Mouse (Mus musculus): ENCODE measurements at regions not wholly inside any gene's neighbourhood (a gene's known extent, or its start where the extent isn't known, plus 50 kb on each side); places are given as distances from the start of the nearest gene placed in this dataset.

GRCm38 (mm10) chr10:16601225-16601595 lies 1121.8 kb upstream of the Cited2 start:
- Histone ChIP-seq H3K27me3 (ENCODE audit: low read depth, poor library complexity, severe bottlenecking) (no peaks in the 10 kb centered on the region), H3K4me3 (no peak overlapping the region), H3K4me1 (no peaks in the 10 kb centered on the region), H3K27ac (replicated peaks) (no peak overlapping the region), H3K9me3 (replicated peaks) (no peaks in the 10 kb centered on the region), H3K36me3 (no peaks in the 10 kb centered on the region)
- DNase-seq (ENCODE audit: low spot score) = no peak
- WGBS = 72% methylated on average over 1 of the region's 1 CpGs

- Histone ChIP-seq H3K36me3 (no peaks in the 10 kb centered on the region), H3K4me3 (no peak overlapping the region), H3K9me3 (replicated peaks) (no peaks in the 10 kb centered on the region), H3K27me3 (ENCODE audit: low read depth, poor library complexity, severe bottlenecking) (no peaks in the 10 kb centered on the region), H3K27ac (replicated peaks) (no peak overlapping the region), H3K4me1 (no peaks in the 10 kb centered on the region)
- WGBS = 94% methylated on average over 3 of the region's 3 CpGs
- DNase-seq (ENCODE audit: low spot score) = no peak
These were observed 1114.7 kb upstream of the Cited2 start for GRCm38 (mm10) chr10:16608339-16608738.

DNA sequence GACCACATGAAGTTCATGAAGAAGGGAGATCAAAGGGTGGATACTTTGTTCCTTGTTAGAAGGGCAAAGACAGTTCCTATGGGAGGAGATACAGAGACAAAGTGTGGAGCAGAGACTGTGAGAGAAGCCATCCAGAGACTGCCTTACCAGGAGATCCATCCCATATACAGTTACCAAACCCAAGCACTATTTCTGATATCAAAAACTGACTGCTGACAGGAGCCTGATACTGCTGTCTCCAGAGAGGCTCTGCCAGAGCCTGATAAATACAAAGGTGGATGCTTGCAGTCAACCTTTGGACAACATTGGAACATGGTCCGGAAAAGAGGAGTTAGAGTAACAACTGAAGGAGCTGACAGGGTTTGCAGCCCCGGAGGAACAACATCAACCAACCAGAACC lies 1104.3 kb upstream of the Cited2 start:
- 92% methylated on average over 2 of the region's 2 CpGs for WGBS
- DNase-seq (ENCODE audit: low spot score) = no peak

GRCm38 (mm10) chr10:16619584-16619983 lies 1103.4 kb upstream of the Cited2 start:
- H3K36me3 ChIP-seq = no peaks in the 10 kb centered on the region
- no peak overlapping the region for H3K27ac ChIP-seq (replicated peaks)
- 94% methylated on average over 2 of the region's 2 CpGs for WGBS
- no peaks in the 10 kb centered on the region for H3K4me1 ChIP-seq
- DNase-seq (ENCODE audit: low spot score) = no peak
- 0 out of 2 replicates have a peak, but pooled peaks cover 5% of the 10 kb centered on the region for H3K9me3 ChIP-seq (replicated peaks)
- H3K27me3 ChIP-seq (ENCODE audit: low read depth, poor library complexity, severe bottlenecking) = no peaks in the 10 kb centered on the region
- H3K4me3 ChIP-seq = no peak overlapping the region

More for the DNA sequence above, 1104.3 kb upstream of the Cited2 start:
- Histone ChIP-seq H3K36me3 (no peaks in the 10 kb centered on the region), H3K27me3 (ENCODE audit: low read depth, poor library complexity, severe bottlenecking) (no peaks in the 10 kb centered on the region), H3K9me3 (replicated peaks) (0 out of 2 replicates have a peak, but pooled peaks cover 5% of the 10 kb centered on the region), H3K27ac (replicated peaks) (no peak overlapping the region), H3K4me1 (no peaks in the 10 kb centered on the region), H3K4me3 (no peak overlapping the region)

DNA sequence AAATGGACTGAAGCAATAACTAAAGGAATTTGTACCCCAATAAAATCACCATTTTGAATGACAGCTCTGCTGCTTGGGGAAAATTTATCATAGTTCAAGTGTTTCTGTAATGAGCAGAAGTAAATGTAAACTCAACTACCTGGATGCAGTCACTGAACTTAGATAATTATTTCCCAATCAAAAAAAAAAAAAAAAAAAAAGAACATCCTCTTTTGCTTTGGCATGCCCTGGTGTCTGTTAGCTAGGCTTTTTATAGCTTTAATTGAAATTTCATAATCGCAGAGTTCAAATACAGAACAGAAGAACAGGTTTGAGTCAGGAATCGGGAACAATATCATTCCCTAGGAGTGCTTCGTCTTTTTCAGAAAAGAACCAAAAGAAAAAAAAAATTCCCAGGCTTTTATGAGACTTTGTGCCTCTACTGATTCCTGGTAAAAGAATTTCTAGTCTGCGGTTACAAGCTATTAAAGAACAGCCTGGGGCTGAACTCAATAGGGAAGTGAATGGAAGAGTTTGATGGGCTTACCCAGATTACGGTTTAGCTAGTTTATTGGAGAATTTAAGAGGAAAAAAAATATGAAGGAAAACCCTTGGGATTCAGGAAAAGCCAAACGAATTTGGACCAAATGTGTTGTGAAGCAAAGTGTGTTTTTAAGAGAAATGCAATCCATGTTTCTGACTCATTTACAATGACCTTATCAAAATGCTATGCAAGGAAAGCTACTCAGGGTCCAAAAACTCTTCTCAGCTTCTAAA lies 1102.0 kb upstream of the Cited2 start:
- H3K9me3 ChIP-seq (replicated peaks) = 0 out of 2 replicates have a peak, but pooled peaks cover 5% of the 10 kb centered on the region
- H3K27me3 ChIP-seq (ENCODE audit: low read depth, poor library complexity, severe bottlenecking) = no peaks in the 10 kb centered on the region
- no peaks in the 10 kb centered on the region for H3K4me1 ChIP-seq
- no peaks in the 10 kb centered on the region for H3K36me3 ChIP-seq
- DNase-seq (ENCODE audit: low spot score) = no peak
- no peak overlapping the region for H3K27ac ChIP-seq (replicated peaks)
- 77% methylated on average over 6 of the region's 6 CpGs for WGBS
- no peak overlapping the region for H3K4me3 ChIP-seq

GRCm38 (mm10) chr10:16622821-16623220 lies 1100.2 kb upstream of the Cited2 start:
- Histone ChIP-seq H3K9me3 (replicated peaks) (0 out of 2 replicates have a peak, but pooled peaks cover 5% of the 10 kb centered on the region), H3K27ac (replicated peaks) (no peak overlapping the region), H3K4me3 (no peak overlapping the region), H3K4me1 (no peaks in the 10 kb centered on the region), H3K27me3 (ENCODE audit: low read depth, poor library complexity, severe bottlenecking) (no peaks in the 10 kb centered on the region), H3K36me3 (no peaks in the 10 kb centered on the region)
- 96% methylated on average over 3 of the region's 3 CpGs for WGBS
- no peak for DNase-seq (ENCODE audit: low spot score)

GRCm38 (mm10) chr10:16633236-16633635 lies 1089.8 kb upstream of the Cited2 start:
- Histone ChIP-seq H3K4me3 (no peak overlapping the region), H3K4me1 (peaks cover 11% of the 10 kb centered on the region), H3K27me3 (ENCODE audit: low read depth, poor library complexity, severe bottlenecking) (no peaks in the 10 kb centered on the region), H3K27ac (replicated peaks) (no peak overlapping the region), H3K36me3 (no peaks in the 10 kb centered on the region), H3K9me3 (replicated peaks) (no peaks in the 10 kb centered on the region)
- no peak for DNase-seq (ENCODE audit: low spot score)
- 89% methylated on average over 2 of the region's 2 CpGs for WGBS

DNA sequence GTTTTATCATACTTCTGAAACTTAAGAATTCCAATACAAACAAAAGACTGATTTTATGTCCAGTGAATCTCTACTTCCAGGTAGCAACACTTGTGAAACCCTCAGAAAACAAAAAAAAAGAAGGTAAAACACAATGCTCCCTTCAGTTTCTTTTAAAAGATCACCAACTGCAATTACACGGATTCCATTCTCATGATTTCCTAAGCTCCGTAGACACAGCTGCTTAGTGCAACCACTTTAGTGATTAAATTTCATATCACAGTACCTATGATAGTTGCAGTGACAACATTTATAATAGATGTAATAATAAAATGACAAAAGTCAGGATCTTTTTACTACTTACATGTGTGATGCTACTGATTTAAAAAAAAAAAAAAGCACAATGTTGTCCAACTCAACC lies 1087.6 kb upstream of the Cited2 start:
- Histone ChIP-seq H3K4me3 (no peak overlapping the region), H3K27me3 (ENCODE audit: low read depth, poor library complexity, severe bottlenecking) (no peaks in the 10 kb centered on the region), H3K4me1 (peaks cover 17% of the 10 kb centered on the region), H3K36me3 (no peaks in the 10 kb centered on the region), H3K27ac (replicated peaks) (no peak overlapping the region), H3K9me3 (replicated peaks) (no peaks in the 10 kb centered on the region)
- DNase-seq (ENCODE audit: low spot score) = no peak
- 92% methylated on average over 2 of the region's 2 CpGs for WGBS

DNA sequence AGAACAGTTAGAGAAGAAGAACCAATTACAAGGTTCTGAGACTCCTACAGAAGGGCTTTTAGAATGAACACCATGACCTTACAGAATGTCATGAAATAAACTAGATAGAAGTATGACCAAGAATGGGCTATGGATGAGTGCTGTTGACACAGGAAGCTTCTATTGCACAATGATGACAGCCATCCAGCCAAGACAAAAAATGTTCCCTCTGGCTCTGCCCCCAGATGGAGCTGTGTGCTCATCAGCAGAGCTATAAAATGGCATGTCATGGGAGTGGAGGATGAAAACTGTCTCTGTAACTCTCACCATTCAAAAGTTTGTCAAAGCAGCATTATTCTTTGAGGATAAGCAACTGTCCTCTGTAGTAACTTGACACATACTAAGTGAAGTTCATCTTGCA lies 1086.0 kb upstream of the Cited2 start:
- DNase-seq (ENCODE audit: low spot score) = no peak
- H3K4me1 ChIP-seq = peaks cover 17% of the 10 kb centered on the region
- no peaks in the 10 kb centered on the region for H3K36me3 ChIP-seq
- no peaks in the 10 kb centered on the region for H3K27me3 ChIP-seq (ENCODE audit: low read depth, poor library complexity, severe bottlenecking)
- no peak overlapping the region for H3K27ac ChIP-seq (replicated peaks)
- no peak overlapping the region for H3K4me3 ChIP-seq
- no peaks in the 10 kb centered on the region for H3K9me3 ChIP-seq (replicated peaks)

- Histone ChIP-seq H3K27me3 (ENCODE audit: low read depth, poor library complexity, severe bottlenecking) (no peaks in the 10 kb centered on the region), H3K36me3 (no peaks in the 10 kb centered on the region), H3K9me3 (replicated peaks) (no peaks in the 10 kb centered on the region), H3K4me3 (no peak overlapping the region), H3K4me1 (peaks cover 17% of the 10 kb centered on the region), H3K27ac (replicated peaks) (peak overlapping the region; percentile 28; the same call in 1 of the 2 replicates)
- WGBS = 32% methylated on average over 2 of the region's 2 CpGs
- no peak for DNase-seq (ENCODE audit: low spot score)
These were observed 1084.9 kb upstream of the Cited2 start for GRCm38 (mm10) chr10:16638111-16638510.

GRCm38 (mm10) chr10:16640136-16640535 lies 1082.9 kb upstream of the Cited2 start:
- WGBS = 47% methylated on average over 4 of the region's 4 CpGs
- Histone ChIP-seq H3K27ac (replicated peaks) (no peak overlapping the region), H3K36me3 (no peaks in the 10 kb centered on the region), H3K27me3 (ENCODE audit: low read depth, poor library complexity, severe bottlenecking) (no peaks in the 10 kb centered on the region), H3K4me1 (peaks cover 17% of the 10 kb centered on the region), H3K9me3 (replicated peaks) (no peaks in the 10 kb centered on the region), H3K4me3 (no peak overlapping the region)
- DNase-seq (ENCODE audit: low spot score) = peak; percentile 15

GRCm38 (mm10) chr10:16650120-16650519 lies 1072.9 kb upstream of the Cited2 start:
- DNase-seq (ENCODE audit: low spot score) = no peak
- no peak overlapping the region for H3K27ac ChIP-seq (replicated peaks)
- no peak overlapping the region for H3K4me3 ChIP-seq
- 78% methylated on average over 1 of the region's 1 CpGs for WGBS
- no peaks in the 10 kb centered on the region for H3K4me1 ChIP-seq
- H3K36me3 ChIP-seq = no peaks in the 10 kb centered on the region
- no peaks in the 10 kb centered on the region for H3K9me3 ChIP-seq (replicated peaks)
- H3K27me3 ChIP-seq (ENCODE audit: low read depth, poor library complexity, severe bottlenecking) = no peaks in the 10 kb centered on the region

GRCm38 (mm10) chr10:16652450-16652849 lies 1070.6 kb upstream of the Cited2 start:
- H3K9me3 ChIP-seq (replicated peaks) = no peaks in the 10 kb centered on the region
- H3K36me3 ChIP-seq = no peaks in the 10 kb centered on the region
- H3K27ac ChIP-seq (replicated peaks) = no peak overlapping the region
- H3K27me3 ChIP-seq (ENCODE audit: low read depth, poor library complexity, severe bottlenecking) = no peaks in the 10 kb centered on the region
- no peak for DNase-seq (ENCODE audit: low spot score)
- 86% methylated on average over 4 of the region's 4 CpGs for WGBS
- no peaks in the 10 kb centered on the region for H3K4me1 ChIP-seq
- no peak overlapping the region for H3K4me3 ChIP-seq
